Mouse (Mus musculus) heart, adult 9 months (tissue): ENCODE data around the gene Gm21677.
A peak's percentile ranks its signal among the peaks of the same experiment; 100 is the strongest.
"Not testable (repeated sequence)": the region's sequence is repeated elsewhere in the genome, so short reads cannot be mapped to it uniquely, and the experiment has no call there.

Source experiments
- DNase-seq, 2 experiments: peaks; one replicate each; pipeline ENCODE4 v3.0.0; 2022; ENCODE audit warnings: low spot score in 2 of 2

The Gm21677 gene

GRCm38 (mm10) chrY:3306349-3306748, at the start of gene Gm21677:
Gene Gm21677 (minus strand): TSS chrY:3306449.
- not testable (repeated sequence) for DNase-seq

GRCm38 (mm10) chrY:3345229-3345628, 39.0 kb upstream of the Gm21677 start, which contains the start of gene Gm21693:
Gene Gm21693 (minus strand): TSS chrY:3345329.
- DNase-seq = not testable (repeated sequence)

- DNase-seq = peak; percentile 44 to 48
Measured at GRCm38 (mm10) chrY:3340661-3341060, 34.4 kb upstream of the Gm21677 start.
